Mouse (Mus musculus): ENCODE measurements around the gene Psmc3.

Psmc3 gene

DNA sequence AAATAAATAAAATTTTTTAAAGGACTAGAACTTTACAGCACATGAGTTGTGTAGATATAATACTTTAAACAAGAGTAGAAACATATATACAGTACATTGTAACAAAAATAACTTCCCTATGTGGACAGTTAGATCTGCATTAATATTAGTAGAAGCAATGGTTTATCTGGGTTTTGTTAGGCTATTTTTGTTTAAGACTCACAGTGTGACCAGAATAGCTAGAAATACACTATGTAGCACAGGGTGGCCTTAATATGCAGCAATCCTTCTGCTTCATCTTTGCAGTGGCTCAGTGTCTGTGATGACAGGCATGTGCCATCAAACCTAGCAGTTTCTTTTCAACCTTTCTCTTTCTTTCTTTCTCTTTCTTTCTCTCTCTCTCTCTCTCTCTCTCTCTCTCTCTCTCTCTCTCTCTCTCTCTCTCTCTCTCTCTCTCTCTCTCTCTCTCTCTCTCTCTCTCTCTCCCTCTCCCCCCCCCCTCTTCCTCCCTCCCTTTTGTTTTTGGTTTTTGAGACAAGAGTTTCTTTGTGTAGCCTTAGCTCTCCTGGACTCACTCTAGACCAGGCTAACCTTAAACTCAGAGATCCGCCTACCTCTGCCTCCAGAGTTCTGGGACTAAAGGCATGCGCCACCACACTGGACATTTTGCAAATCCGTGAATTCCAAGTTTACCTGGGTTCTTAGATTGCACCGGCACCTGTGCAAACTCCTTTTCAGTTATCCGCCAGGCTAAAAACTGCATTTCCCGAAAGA is 452 bp upstream of the Psmc3 start:
- DNase-seq: no peak

DNA sequence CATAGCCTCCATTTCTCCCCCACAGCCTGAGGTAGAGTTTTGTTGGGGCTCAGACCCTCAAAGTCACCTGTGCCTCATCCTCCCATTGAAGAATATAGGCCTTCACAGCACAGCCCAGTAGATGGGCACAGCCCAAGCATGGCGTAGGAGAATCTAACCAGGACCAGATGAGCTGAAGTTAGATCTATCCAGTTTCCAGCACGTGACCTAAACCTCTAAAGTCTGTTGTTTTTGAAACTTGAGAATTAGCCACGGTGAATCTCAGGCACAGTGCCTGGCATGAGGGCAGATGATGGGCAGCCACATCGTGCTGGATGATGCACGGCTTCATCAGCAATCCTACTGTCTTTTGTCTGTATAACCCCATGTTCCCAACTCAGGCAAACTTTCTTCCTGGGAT is 4.6 kb downstream of the Psmc3 start:
- DNase-seq: no peak

DNA sequence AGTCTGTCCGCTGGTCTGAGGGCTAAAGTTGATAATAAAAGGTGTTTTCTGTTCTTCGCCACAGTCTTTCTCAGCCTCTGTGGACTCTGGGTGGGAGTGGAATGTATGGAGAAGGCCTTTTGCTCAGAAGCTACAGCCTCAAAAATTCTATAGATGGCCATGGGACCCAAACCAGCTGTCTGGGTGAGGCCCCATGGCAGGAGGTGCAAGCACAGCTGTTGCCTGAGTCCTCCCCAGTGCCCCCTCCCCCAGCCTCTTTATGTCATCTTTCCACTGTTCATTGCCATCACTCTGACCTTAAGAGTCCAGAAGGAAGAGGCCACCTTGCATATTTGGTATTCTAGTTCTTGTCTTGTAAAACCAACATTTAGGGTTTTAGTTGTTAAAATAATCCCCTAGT is 5.6 kb downstream of the Psmc3 start:
- DNase-seq: no peak

GRCm38 (mm10) chr2:91060544-91061355 is 6.9 kb downstream of the Psmc3 start:
- peak; percentile 75 for DNase-seq

DNA sequence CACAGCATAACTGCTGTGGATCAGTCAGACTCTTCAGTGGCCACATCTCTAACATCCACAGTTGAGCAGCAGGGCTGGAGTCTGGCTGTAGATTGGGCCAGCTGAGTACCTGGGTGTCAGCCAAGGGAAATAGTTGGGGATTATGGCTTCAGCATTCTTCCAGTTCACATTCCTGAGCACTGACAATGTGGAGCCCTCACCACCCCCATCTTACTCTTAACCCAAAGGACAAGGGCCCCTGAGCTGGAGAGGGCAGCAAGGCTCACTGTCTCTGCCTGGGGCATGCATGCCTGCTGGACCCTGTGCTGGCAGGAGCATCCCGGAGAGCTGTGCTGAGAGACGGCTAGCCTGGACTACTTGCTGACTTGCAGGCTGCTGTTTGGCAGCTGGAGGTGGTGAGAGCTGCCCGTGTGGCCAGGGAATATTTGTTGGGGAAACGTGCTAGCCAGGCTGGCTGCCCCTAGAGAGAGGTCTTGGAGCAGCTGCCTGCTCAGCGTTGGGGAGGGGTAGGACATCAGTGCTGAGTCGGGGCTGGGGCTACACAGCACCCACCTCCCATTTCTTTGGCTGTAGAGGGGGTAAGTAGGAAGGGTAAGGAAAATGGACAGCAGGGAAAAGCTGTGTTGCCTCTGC is 8.2 kb downstream of the Psmc3 start:
- no peak for DNase-seq

DNA sequence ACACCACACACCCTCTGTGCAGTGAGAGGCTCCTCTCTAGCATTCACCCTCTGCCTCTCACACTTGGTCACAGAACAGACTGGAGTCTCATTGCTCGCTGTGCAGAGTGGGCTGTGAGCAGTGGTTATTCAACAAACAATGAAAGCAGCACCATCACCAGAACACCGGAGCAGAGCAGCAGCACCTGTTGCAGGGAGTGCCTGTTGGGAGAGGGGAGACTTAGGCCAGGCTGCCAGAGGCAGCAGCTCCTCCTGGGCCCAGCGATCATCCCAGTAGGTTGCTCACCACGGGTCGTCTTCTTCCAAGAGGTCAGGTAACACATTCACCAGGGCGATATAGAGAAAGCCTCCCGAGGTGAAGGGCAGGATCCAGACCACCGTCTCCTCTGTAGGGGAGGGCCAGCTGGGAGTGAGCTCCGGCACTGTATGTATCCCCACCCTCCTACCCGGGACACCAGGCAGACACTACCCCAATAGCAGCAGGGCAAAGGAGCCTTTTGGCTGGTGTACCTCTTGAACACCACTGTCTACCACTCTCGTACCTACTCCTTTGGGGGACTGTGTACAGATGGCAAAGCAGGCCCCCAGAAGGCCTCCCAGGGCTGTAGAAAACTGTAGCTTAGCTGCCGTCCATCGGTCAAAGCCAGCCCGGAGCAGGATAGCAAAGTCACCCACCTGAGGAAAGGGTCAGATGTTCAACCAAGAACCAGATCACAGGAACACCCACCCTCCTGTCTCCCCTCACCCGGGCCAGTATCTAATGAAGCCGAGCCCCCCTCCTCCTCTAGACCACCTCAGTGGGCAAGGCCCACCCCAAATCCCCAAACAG is 9.2 kb downstream of the Psmc3 start:
- DNase-seq: no peak

DNA sequence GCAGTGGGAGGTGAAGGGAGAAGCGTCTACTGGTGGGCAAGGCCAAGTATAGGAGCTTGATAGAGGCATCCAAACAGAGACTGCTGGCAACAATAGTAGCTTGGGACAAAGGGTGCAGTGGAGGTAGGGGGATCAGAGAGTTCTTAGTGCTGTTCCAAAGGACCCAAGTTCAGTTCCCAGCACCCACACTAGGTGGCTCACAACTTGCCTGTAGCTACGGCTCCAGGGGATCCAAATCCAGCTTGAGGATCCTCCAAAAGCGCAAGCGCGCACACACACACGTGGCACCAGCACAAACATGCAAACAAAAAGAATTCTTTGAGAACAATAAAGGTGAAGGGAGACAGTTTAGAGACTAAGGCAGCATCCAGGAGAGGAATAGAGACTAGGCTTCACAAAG is 10.4 kb downstream of the Psmc3 start:
- no peak for DNase-seq

GRCm38 (mm10) chr2:91065544-91065943 is 11.7 kb downstream of the Psmc3 start:
- DNase-seq: peak; percentile 63

GRCm38 (mm10) chr2:91066455-91066854 is 12.6 kb downstream of the Psmc3 start:
- DNase-seq: no peak

DNA sequence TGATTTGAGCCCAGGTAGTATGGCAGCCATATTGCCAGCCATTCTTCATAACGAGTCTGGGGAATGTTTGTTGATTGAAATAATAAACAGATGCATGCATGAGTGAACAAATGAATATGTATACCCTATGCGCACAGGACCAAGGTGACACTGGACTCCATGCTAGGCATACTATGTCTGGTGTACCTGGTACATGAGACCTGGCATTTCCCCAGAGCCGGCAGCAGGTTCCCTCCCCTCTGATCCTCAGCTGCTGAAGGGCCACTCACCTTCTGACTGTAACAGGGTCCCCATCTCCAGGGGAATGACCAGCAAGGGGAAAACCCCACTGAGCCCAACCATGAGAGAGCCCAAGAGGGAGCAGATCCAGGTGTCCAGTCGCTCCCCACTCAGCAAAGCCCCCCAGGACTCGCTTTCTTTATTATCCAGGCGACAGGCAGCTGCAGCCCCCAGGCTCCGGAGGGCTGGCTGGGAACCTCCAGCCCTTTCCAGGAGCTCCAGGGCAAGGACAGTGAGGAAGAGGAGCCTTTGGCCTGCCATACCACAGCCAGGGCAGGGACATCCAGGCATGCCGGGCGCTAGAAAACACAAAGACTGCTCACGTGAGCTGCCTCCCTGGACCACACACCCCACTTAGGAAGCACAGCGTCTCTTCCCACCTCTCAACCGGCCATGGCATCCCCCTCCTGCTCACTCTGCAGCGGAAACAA is 14.5 kb downstream of the Psmc3 start:
- DNase-seq: no peak

DNA sequence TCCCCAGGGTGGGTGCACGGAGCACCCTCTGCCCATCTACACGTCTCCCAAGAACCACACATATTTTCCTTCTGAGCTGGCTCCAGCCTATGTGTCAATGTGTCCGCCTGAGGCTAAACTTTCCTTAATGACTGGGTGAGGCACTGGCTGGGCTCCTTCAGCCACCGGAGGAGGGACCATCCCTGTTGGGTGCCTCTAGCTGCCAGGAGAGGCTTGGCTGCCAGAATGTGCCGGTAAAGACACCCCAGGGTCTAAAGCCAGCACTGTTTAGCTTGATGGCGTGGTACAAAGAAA is 15.0 kb downstream of the Psmc3 start:
- DNase-seq: no peak

GRCm38 (mm10) chr2:91069306-91070000 is 15.6 kb downstream of the Psmc3 start:
- no peak for DNase-seq

- peak; percentile 92 for DNase-seq
Observed at GRCm38 (mm10) chr2:91070076-91070800, 16.4 kb downstream of the Psmc3 start, which contains the start of gene Slc39a13. Gene Slc39a13 (minus strand): TSS chr2:91070417.

DNA sequence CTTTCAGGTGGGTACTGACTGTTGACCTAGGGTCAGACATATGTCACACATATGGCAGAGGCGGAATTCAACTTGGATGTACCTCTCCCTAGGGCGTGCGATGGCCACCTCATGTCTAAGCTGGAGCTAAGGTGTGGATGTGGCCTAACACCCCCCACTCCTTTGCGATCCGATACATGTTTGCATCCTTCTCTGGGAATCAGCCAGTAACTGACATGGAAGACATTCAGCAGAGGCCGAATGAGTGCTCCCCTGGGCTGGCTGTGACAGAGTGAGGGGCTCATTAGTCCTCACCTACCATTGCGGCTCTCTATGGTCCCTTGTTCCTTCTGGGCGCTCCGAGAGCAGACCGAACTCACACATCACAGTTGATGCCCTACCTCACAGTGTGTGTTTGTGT is 17.2 kb downstream of the Psmc3 start:
- no peak for DNase-seq

DNA sequence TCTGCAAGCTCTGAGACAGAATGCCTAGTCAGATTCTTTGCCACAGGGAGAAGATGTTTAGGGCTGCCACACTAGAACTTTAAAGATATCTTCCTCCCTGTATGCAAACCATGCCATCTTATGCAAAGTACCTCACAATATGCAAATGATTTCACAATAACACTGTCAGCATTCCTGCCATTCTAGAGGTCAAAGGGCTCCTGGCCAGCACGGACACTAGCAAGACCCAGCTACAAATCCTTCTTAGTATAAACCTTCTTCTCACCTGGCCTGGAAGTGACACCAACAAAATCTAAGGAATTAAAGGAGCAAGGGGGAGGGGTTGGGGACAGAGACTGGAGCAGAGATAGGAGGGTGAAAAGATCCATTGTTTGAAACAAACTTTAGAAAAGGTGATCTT is 18.3 kb downstream of the Psmc3 start:
- no peak for DNase-seq

GRCm38 (mm10) chr2:91077957-91078313 is 24.1 kb downstream of the Psmc3 start:
- no peak for DNase-seq

DNA sequence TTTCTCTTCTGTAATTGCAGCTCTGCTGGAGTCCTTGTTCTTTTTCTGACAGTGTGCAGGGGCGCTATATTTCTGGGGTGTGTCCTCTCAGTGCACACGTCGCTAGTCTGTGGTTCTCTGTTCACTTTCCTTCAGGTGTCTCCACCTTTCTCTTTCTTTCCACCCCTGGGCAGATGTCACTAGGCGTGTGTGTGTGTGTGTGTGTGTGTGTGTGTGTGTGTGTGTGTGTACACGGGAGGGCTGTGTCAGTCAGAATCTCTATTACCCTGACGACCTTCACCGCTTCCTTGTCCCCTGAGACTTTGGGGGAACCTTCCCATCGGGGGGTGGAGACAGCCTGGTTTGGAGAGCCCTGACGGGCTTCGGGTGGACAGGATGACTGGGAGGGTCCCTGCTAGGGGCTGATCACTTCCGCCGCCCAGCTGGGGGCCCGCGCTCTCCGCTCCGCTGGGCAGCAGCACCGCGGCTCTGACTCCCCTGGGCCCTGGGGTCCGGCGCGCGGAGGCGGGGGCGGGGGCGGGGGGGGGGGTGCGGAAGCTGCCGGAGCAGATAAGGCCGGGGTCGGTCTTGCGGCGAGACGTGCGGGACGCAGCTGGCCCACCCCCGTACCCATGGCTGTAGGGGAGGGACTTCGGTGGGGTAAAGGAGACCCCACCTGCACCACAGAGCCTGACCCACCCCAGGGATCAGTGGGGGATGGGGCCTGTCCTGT is 24.7 kb downstream of the Psmc3 start:
- no peak for DNase-seq

DNA sequence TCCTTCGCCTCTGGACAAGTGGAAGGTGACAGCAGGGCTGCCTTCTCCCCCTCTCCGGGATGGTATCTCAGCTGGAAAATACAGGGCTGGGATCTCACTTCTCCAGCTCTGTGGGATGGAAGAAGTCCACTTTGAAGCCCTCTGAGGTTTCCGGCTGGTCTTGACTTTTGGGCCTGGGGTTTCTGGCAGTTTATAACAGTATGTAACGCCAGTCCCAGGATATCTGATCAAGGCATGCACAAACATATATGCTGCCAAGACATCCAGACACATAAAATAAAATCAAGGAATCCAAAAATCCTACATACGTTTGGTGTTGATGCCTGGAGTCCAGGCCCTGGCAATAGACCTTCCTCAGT is 25.2 kb downstream of the Psmc3 start:
- DNase-seq: no peak

DNA sequence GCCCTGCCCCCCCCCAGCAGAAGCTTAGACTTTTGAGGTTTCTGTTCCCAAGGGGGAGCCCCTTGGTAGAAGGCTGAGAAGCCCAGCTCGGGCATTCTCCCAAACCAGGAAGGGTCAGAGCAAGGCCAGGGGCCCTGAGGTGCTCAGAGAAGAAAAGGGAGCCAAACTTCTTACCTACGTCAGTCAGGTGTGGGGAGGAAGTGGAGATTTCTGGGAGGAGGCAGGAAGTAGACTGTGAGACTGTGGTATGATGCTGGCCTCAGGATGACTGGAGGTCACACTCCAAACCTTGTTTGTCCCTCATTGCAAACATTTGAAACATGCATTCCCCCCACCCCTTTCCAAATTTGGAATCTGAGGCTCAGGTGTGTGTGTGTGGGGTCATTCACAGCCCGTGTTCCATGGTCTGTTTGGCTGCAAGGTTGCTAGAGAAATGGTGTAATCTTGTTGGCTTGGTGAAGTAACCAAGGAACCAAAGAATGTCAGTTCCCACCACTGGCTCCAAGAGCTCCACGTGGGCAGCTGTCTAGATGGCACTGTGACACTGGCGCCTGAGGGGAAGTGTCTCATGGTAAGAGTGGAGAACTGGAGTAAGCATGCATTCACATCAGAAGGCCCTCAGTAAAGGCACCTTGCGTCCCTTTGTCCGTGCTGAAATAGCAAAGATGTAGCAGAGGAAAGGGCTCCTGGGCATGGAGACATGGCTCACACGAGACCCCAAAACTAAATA is 27.1 kb downstream of the Psmc3 start:
- no peak for DNase-seq

Measured in right cerebral cortex, postnatal 14 days (tissue).